Mouse (Mus musculus) heart, embryonic 14.5 days (tissue): ENCODE data around the gene Ubl7. TPM values are rescaled to one million over a fixed set of nuclear protein-coding genes. Genes with fewer than 3 reads are reported as not detected.

Experiments used
- ATAC-seq: fragments of 200-750 bp; cut with Nextera tagmentation; 2 replicates; pipeline ENCODE4 v1.8.0; 2017; ENCODE audit warnings: low read depth, moderate TSS enrichment; ENCODE audit not compliant: insufficient number of reproducible peaks, insufficient read depth, low FRiP score
- H3K27ac ChIP-seq, 2 experiments: fragments of 200-500 bp in 1 of 2; fragments of 300-500 bp in 1 of 2; sonication (generic) in 1 of 2; replicated peaks in 1 of 2; 2 replicates each; pipeline ENCODE4 v1.5.1; 2012 to 2014; ENCODE audit warnings: low read depth in 2 of 2, low read length in 2 of 2, control low read depth in 1 of 2, mild to moderate bottlenecking in 1 of 2, mixed read lengths in 1 of 2; ENCODE audit not compliant: control insufficient read depth in 1 of 2, insufficient read depth in 1 of 2
- H3K27me3 ChIP-seq: fragments of 300-500 bp; sonication (generic); 2 replicates; pipeline ENCODE4 v1.6.1; 2014; ENCODE audit warnings: mild to moderate bottlenecking, low read length, control low read depth; ENCODE audit not compliant: control insufficient read depth, insufficient read depth
- H3K36me3 ChIP-seq: fragments of 300-500 bp; sonication (generic); 2 replicates; pipeline ENCODE4 v1.6.1; 2014; ENCODE audit warnings: mild to moderate bottlenecking, control low read depth, low read length, mixed read lengths; ENCODE audit not compliant: control insufficient read depth, insufficient read depth
- H3K4me1 ChIP-seq, 2 experiments: fragments of 200-500 bp in 1 of 2; fragments of 300-500 bp in 1 of 2; sonication (generic) in 1 of 2; 2 replicates each; pipeline ENCODE4 v1.6.1; 2012 to 2014; ENCODE audit warnings: low read length in 2 of 2, control low read depth in 1 of 2, mixed read lengths in 1 of 2; ENCODE audit not compliant: control insufficient read depth in 2 of 2, insufficient read depth in 2 of 2
- H3K4me2 ChIP-seq: fragments of 300-500 bp; sonication (generic); 2 replicates; pipeline ENCODE4 v1.6.1; 2014; ENCODE audit warnings: mild to moderate bottlenecking, low read length
- H3K4me3 ChIP-seq, 2 experiments: fragments of 200-500 bp in 1 of 2; fragments of 300-500 bp in 1 of 2; sonication (generic) in 1 of 2; 2 replicates each; pipeline ENCODE4 v1.5.1; 2012 to 2014; ENCODE audit warnings: low read length in 2 of 2, mild to moderate bottlenecking in 2 of 2, control low read depth in 1 of 2, low read depth in 1 of 2, moderate library complexity in 1 of 2; ENCODE audit not compliant: control insufficient read depth in 1 of 2, insufficient read depth in 1 of 2
- H3K9ac ChIP-seq: fragments of 300-500 bp; sonication (generic); 2 replicates; pipeline ENCODE4 v1.6.1; 2014; ENCODE audit warnings: mild to moderate bottlenecking, low read length
- H3K9me3 ChIP-seq: fragments of 300-500 bp; sonication (generic); 2 replicates; pipeline ENCODE4 v1.6.1; 2016; ENCODE audit warnings: low read length, control low read depth; ENCODE audit not compliant: control insufficient read depth
- WGBS: fragments of 180-500 bp; shearing (Covaris S2); extraction: QIAGEN DNeasy Blood & Tissue Kit; methylation state at CpG from one replicate; pipeline ENCODE4 v1.1.7; 2014; 5-methylcytosine and 5-hydroxymethylcytosine counted together
- polyA plus RNA-seq: library from polyadenylated mRNA; unstranded; fragments of >200 nt; fragmentation: Nextera tagmentation; extraction: Ambion mirVana; gene quantifications from 2 replicates; pipeline ENCODE4 v1.2.1, GENCODE M21; 2014

Ubl7 gene
- polyA plus RNA-seq, 1 experiment from 2014 or later = 107 TPM

DNA sequence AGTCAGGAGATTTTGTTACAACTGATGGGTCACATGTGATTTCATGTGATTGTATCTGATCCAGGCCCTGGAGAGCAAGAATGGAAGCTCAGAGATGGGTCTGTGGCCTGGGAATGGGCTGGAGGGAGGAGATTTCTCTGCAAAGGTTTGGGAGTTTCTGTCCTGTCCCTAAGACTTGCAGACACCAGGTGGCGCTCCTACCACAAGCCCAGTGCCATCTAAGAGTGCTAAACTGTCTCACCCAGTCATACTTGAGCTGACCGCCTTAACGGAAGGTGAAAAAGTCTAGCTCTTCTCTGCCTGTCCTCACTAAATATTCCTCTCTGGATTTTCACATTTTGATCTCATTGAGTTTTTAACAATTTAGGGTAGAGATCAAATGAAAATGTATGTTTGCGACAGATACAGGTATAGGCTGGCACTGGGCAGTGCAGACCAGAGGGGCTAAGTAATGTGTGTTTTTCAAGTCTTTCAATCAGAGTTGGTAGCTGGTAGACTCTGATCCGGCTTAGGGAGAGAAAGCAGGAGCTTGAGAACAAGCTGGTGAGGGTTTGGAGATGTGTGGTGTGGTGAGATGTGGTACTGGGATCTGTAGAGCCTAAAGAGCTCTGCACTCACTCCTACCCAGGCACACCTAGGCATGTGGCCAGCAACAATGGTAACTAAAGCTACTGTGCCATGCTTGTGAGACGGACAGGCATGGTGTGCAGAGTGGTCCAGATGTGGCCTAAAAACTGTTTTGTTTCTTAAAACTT is 25.1 kb downstream of the Ubl7 start:
- Histone ChIP-seq H3K9me3 (no peaks in the 10 kb centered on the region), H3K36me3 (no peaks in the 10 kb centered on the region), H3K27ac (no peak overlapping the region), H3K4me1 (peaks cover 0 to 14% of the 10 kb centered on the region in 2 experiments; a peak in 3 of 4 replicates), H3K4me3 (no peak overlapping the region), H3K9ac (no peak overlapping the region), H3K27me3 (peaks cover 20% of the 10 kb centered on the region), H3K4me2 (no peak overlapping the region)
- ATAC-seq = no peak
- WGBS = 30% methylated on average over 6 of the region's 6 CpGs

GRCm38 (mm10) chr9:57937171-57937570 is 26.4 kb downstream of the Ubl7 start:
- Histone ChIP-seq H3K4me3 (no peak overlapping the region), H3K9me3 (no peaks in the 10 kb centered on the region), H3K4me1 (peaks cover 0 to 18% of the 10 kb centered on the region in 2 experiments; a peak in 3 of 4 replicates), H3K27me3 (peaks cover 33% of the 10 kb centered on the region), H3K9ac (no peak overlapping the region), H3K4me2 (no peak overlapping the region), H3K36me3 (no peaks in the 10 kb centered on the region), H3K27ac (no peak overlapping the region)
- no peak for ATAC-seq
- 82% methylated on average over 4 of the region's 4 CpGs for WGBS

DNA sequence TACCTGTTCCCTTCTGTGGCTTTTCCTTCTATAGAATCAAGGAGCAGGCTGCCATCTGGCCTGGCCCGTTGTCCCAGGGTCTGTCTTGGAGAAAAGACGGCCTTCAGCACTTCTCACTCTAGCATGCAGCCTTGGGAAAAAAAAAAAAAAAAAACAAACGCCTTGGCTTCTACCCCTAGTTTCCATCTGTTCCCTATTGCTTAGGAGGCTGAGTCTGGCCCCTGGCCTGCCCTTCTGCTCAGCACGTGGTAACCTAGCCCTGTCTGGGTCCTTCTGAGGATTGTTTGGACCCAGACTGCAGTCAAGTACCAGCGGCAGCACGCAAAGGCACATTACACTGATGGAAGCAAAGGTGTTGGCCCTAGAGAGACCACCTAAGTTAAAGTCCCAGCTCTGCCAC is 26.9 kb downstream of the Ubl7 start:
- H3K9ac ChIP-seq = no peak overlapping the region
- no peak overlapping the region for H3K27ac ChIP-seq
- 61% methylated on average over 6 of the region's 6 CpGs for WGBS
- peaks cover 0 to 18% of the 10 kb centered on the region in 2 experiments; a peak in 3 of 4 replicates for H3K4me1 ChIP-seq
- H3K4me2 ChIP-seq = no peak overlapping the region
- no peaks in the 10 kb centered on the region for H3K36me3 ChIP-seq
- peaks cover 38% of the 10 kb centered on the region for H3K27me3 ChIP-seq
- no peak overlapping the region for H3K4me3 ChIP-seq
- ATAC-seq = no peak
- no peaks in the 10 kb centered on the region for H3K9me3 ChIP-seq

GRCm38 (mm10) chr9:57938225-57939055 is 27.7 kb downstream of the Ubl7 start:
- H3K4me2 ChIP-seq = no peak overlapping the region
- H3K36me3 ChIP-seq = no peaks in the 10 kb centered on the region
- peaks cover 0 to 18% of the 10 kb centered on the region in 2 experiments; a peak in 3 of 4 replicates for H3K4me1 ChIP-seq
- WGBS = 80% methylated on average over 5 of the region's 5 CpGs
- no peak overlapping the region for H3K9ac ChIP-seq
- no peak overlapping the region for H3K4me3 ChIP-seq
- H3K27me3 ChIP-seq = peaks cover 46% of the 10 kb centered on the region
- H3K27ac ChIP-seq = no peak overlapping the region
- ATAC-seq = no peak
- H3K9me3 ChIP-seq = no peaks in the 10 kb centered on the region

DNA sequence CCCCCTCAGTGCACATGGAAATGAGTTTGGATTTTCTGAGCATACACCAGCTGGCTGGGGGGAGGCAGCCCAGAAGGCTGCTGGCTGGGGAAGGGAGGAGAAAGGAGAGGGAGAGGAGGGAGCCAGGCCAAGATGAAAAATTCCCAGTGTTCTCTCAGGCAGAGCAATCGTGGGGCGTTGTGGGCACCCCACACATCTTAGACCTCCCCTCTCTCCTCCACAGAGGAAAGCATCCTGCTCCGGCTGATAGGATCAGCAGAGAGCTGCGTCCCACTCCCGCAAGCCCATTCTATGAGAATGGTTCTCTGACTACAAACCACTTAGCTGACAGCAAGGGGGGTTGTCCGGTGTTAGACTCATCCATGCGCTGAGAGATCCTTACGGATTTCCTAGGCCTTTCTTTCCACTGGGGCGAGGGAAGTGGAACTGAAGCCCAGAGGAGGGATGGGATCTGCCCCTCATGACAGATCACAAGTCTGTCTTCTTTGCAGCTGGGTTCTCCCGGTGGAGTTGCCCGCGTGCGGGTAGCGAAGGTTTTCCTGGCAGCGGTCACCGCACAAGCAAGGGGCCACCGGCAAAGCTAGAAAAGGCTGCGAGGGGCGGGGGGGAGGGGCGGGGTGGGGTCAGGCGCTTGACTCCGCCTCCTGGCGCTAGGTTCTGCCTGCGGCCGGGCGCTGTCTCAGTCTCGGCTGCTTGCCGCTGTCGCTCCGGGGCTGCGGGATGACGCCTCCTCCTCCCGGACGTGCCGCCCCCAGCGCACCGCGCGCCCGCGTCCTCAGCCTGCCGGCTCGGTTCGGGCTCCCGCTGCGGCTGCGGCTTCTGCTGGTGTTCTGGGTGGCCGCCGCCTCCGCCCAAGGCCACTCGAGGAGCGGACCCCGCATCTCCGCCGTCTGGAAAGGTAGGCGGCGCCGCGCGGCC is 28.9 kb downstream of the Ubl7 start, which contains the start of gene Sema7a:
Gene Sema7a (plus strand): TSS at position 682 of the 918 bp plus-strand sequence.
- H3K9me3 ChIP-seq = no peaks in the 10 kb centered on the region
- peak within 1 kb of the TSS; percentile 100 for H3K4me2 ChIP-seq
- peaks cover 0 to 18% of the 10 kb centered on the region in 2 experiments; a peak in 3 of 4 replicates for H3K4me1 ChIP-seq
- no peaks in the 10 kb centered on the region for H3K36me3 ChIP-seq
- ATAC-seq = peak; percentile 77
- H3K27ac ChIP-seq = no peak within 1 kb of the TSS
- 4% methylated on average over 57 of the region's 60 CpGs for WGBS
- H3K27me3 ChIP-seq = peaks cover 48% of the 10 kb centered on the region
- H3K9ac ChIP-seq = peak within 1 kb of the TSS; percentile 77
- peak within 1 kb of the TSS; percentile 67 to 81 for H3K4me3 ChIP-seq

- 1% methylated on average over 42 of the region's 44 CpGs for WGBS
- H3K9ac ChIP-seq = peak overlapping the region; percentile 77
- H3K9me3 ChIP-seq = no peaks in the 10 kb centered on the region
- H3K36me3 ChIP-seq = no peaks in the 10 kb centered on the region
- 0 out of 2 replicates have a peak, but pooled peaks have one; percentile 36 for ATAC-seq
- no peak overlapping the region for H3K27ac ChIP-seq
- H3K4me1 ChIP-seq = peaks cover 0 to 18% of the 10 kb centered on the region in 2 experiments; a peak in 3 of 4 replicates
- H3K4me3 ChIP-seq = peak overlapping the region; percentile 67 to 81
- H3K4me2 ChIP-seq = peak overlapping the region; percentile 100
- peaks cover 54% of the 10 kb centered on the region for H3K27me3 ChIP-seq
These were observed 29.6 kb downstream of the Ubl7 start for GRCm38 (mm10) chr9:57940349-57940794.
